Mouse (Mus musculus) heart, adult 2 months (tissue): ENCODE data around the gene Zdhhc16.

Experiments
- EP300 ChIP-seq: fragments of 200-500 bp; IDR thresholded peaks from 2 replicates; pipeline ENCODE4 v1.6.1; 2011; ENCODE audit warnings: low read depth, low read length, control low read depth; ENCODE audit not compliant: insufficient read depth
- POLR2A ChIP-seq: fragments of 200-500 bp; IDR thresholded peaks from 2 replicates; pipeline ENCODE4 v1.6.1; 2011; ENCODE audit warnings: mild to moderate bottlenecking, low read depth, low read length, control low read depth; ENCODE audit not compliant: insufficient read depth

DNA sequence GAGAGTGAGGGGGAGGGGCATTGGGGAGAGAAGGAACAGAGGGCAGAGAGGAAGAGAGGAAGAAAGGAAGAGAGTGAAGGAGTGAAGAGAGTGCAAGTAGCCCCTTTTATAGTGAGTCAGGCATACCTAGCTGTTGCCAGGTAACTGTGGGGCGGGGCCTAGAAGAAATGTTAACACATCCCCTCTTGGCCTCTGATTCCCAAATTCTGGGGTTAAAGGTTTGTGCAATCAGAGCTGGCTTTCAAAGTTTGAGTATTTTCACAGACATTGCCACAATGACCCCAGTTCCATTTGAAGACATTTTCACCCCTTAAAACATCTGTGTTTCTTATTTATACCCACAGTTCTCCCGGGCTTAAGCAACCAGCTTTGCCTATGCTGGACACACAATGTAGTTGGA, 28.0 kb upstream of the Zdhhc16 start:
- TF ChIP-seq POLR2A (no peak), EP300 (no peak)
